Mouse (Mus musculus) thymus, postnatal 36 days (tissue): ENCODE measurements at regions not wholly inside any gene's neighbourhood (a gene's known extent, or its start where the extent isn't known, plus 50 kb on each side); places are given as distances from the start of the nearest gene placed in this dataset.
"Not testable (repeated sequence)": the region's sequence is repeated elsewhere in the genome, so short reads cannot be mapped to it uniquely, and the experiment has no call there.

ENCODE experiments used
- DNase-seq, 2 experiments: peaks; one replicate each; pipeline ENCODE4 v3.0.0; 2022; ENCODE audit warnings: mixed read lengths in 2 of 2

GRCm38 (mm10) chr5:3250273-3250672 is 91.0 kb upstream of the Cdk6 start:
- DNase-seq = no peak

- DNase-seq = no peak
These were observed 81.0 kb upstream of the Cdk6 start for GRCm38 (mm10) chr5:3260289-3260688.

GRCm38 (mm10) chr5:3264988-3265738 is 76.1 kb upstream of the Cdk6 start:
- not testable (repeated sequence) for DNase-seq

- no peak for DNase-seq
These were observed 74.3 kb upstream of the Cdk6 start for GRCm38 (mm10) chr5:3267021-3267420.

- no peak for DNase-seq
These were observed 71.5 kb upstream of the Cdk6 start for GRCm38 (mm10) chr5:3269760-3270159.

- not testable (repeated sequence) for DNase-seq
These were observed 68.1 kb upstream of the Cdk6 start for GRCm38 (mm10) chr5:3273140-3273539.

GRCm38 (mm10) chr5:3277241-3277640 is 64.0 kb upstream of the Cdk6 start:
- DNase-seq = not testable (repeated sequence)

GRCm38 (mm10) chr5:3278956-3279355 is 62.3 kb upstream of the Cdk6 start:
- not testable (repeated sequence) for DNase-seq

GRCm38 (mm10) chr5:3281911-3282506 is 59.3 kb upstream of the Cdk6 start:
- not testable (repeated sequence) for DNase-seq

- DNase-seq = no peak
These were observed 58.2 kb upstream of the Cdk6 start for GRCm38 (mm10) chr5:3283083-3283482.

- not testable (repeated sequence) for DNase-seq
These were observed 57.0 kb upstream of the Cdk6 start for GRCm38 (mm10) chr5:3284335-3284734.

GRCm38 (mm10) chr5:3289991-3290417 is 51.3 kb upstream of the Cdk6 start:
- not testable (repeated sequence) for DNase-seq
